Mouse (Mus musculus): Measurements from ENCODE around the gene Sapcd2. TPM values are rescaled to one million over a fixed set of nuclear protein-coding genes. Genes with fewer than 3 reads are reported as not detected.

Gene Sapcd2
- polyA plus RNA-seq, 1 experiment = 6.7 TPM

GRCm38 (mm10) chr2:25369996-25370395 is 2.1 kb upstream of the Sapcd2 start:
- Histone ChIP-seq H3K4me3 (ENCODE audit: extremely low read depth, insufficient read depth, insufficient read length) (no peak overlapping the region), H3K4me1 (ENCODE audit: control insufficient read depth, insufficient read depth, insufficient read length) (peaks cover 8% of the 10 kb centered on the region), H3K27ac (ENCODE audit: insufficient read depth, low read length) (no peak overlapping the region), H3K36me3 (ENCODE audit: control insufficient read depth, insufficient read depth, low read length) (no peaks in the 10 kb centered on the region), H3K27me3 (ENCODE audit: control insufficient read depth, insufficient read depth, low read length) (no peaks in the 10 kb centered on the region)
- whole genome bisulfite sequencing = 81% methylated on average over 3 of the region's 3 CpGs
- DNase-seq (ENCODE audit: low read depth in 1 of 2, low spot score in 2 of 2) = no peak
- TF ChIP-seq POLR2A (IDR thresholded peaks at IDR 0.05; ENCODE audit: low read depth, low read length) = no peak
- no peak for TF ChIP-seq CTCF (IDR thresholded peaks at IDR 0.05; ENCODE audit: extremely low read depth, insufficient read depth, insufficient read length, insufficient replicate concordance)

- Histone ChIP-seq H3K27ac (ENCODE audit: insufficient read depth, low read length) (no peak overlapping the region), H3K4me1 (ENCODE audit: control insufficient read depth, insufficient read depth, insufficient read length) (peaks cover 8% of the 10 kb centered on the region), H3K4me3 (ENCODE audit: extremely low read depth, insufficient read depth, insufficient read length) (peak overlapping the region; percentile 67), H3K27me3 (ENCODE audit: control insufficient read depth, insufficient read depth, low read length) (no peaks in the 10 kb centered on the region), H3K36me3 (ENCODE audit: control insufficient read depth, insufficient read depth, low read length) (no peaks in the 10 kb centered on the region)
- TF ChIP-seq POLR2A (IDR thresholded peaks at IDR 0.05; ENCODE audit: low read depth, low read length) (no peak), CTCF (IDR thresholded peaks at IDR 0.05; ENCODE audit: extremely low read depth, insufficient read depth, insufficient read length, insufficient replicate concordance) (no peak)
- DNase-seq (ENCODE audit: low read depth in 1 of 2, low spot score in 2 of 2) = no peak
- WGBS = 5% methylated on average over 42 of the region's 42 CpGs
Observed at GRCm38 (mm10) chr2:25372644-25373391, 697 bp downstream of the Sapcd2 start.

- no peak for TF ChIP-seq CTCF (IDR thresholded peaks at IDR 0.05; ENCODE audit: extremely low read depth, insufficient read depth, insufficient read length, insufficient replicate concordance)
- TF ChIP-seq POLR2A (IDR thresholded peaks at IDR 0.05; ENCODE audit: low read depth, low read length) = no peak
- no peak for DNase-seq (ENCODE audit: low read depth in 1 of 2, low spot score in 2 of 2)
- H3K36me3 ChIP-seq (ENCODE audit: control insufficient read depth, insufficient read depth, low read length) = no peaks in the 10 kb centered on the region
- peaks cover 8% of the 10 kb centered on the region for H3K4me1 ChIP-seq (ENCODE audit: control insufficient read depth, insufficient read depth, insufficient read length)
- H3K27ac ChIP-seq (ENCODE audit: insufficient read depth, low read length) = no peak overlapping the region
- H3K27me3 ChIP-seq (ENCODE audit: control insufficient read depth, insufficient read depth, low read length) = no peaks in the 10 kb centered on the region
- no peak overlapping the region for H3K4me3 ChIP-seq (ENCODE audit: extremely low read depth, insufficient read depth, insufficient read length)
- WGBS = 11% methylated on average over 2 of the region's 2 CpGs
Observed at GRCm38 (mm10) chr2:25373431-25373830, 1.3 kb downstream of the Sapcd2 start.

- H3K27ac ChIP-seq (ENCODE audit: insufficient read depth, low read length) = no peak overlapping the region
- TF ChIP-seq POLR2A (IDR thresholded peaks at IDR 0.05; ENCODE audit: low read depth, low read length) (no peak), CTCF (IDR thresholded peaks at IDR 0.05; ENCODE audit: extremely low read depth, insufficient read depth, insufficient read length, insufficient replicate concordance) (peak; percentile 44; the same call in 1 of the 2 replicates)
- no peak overlapping the region for H3K4me3 ChIP-seq (ENCODE audit: extremely low read depth, insufficient read depth, insufficient read length)
- 75% methylated on average over 4 of the region's 4 CpGs for WGBS
- no peaks in the 10 kb centered on the region for H3K36me3 ChIP-seq (ENCODE audit: control insufficient read depth, insufficient read depth, low read length)
- H3K4me1 ChIP-seq (ENCODE audit: control insufficient read depth, insufficient read depth, insufficient read length) = peaks cover 7% of the 10 kb centered on the region
- peak; percentile 19 to 33 for DNase-seq (ENCODE audit: low read depth in 1 of 2, low spot score in 2 of 2)
- H3K27me3 ChIP-seq (ENCODE audit: control insufficient read depth, insufficient read depth, low read length) = no peaks in the 10 kb centered on the region
Observed at GRCm38 (mm10) chr2:25376589-25376988, 4.5 kb downstream of the Sapcd2 start.

- Histone ChIP-seq H3K4me1 (ENCODE audit: control insufficient read depth, insufficient read depth, insufficient read length) (no peaks in the 10 kb centered on the region), H3K4me3 (ENCODE audit: extremely low read depth, insufficient read depth, insufficient read length) (no peak overlapping the region), H3K36me3 (ENCODE audit: control insufficient read depth, insufficient read depth, low read length) (no peaks in the 10 kb centered on the region), H3K27me3 (ENCODE audit: control insufficient read depth, insufficient read depth, low read length) (no peaks in the 10 kb centered on the region), H3K27ac (ENCODE audit: insufficient read depth, low read length) (no peak overlapping the region)
- no peak for DNase-seq (ENCODE audit: low read depth in 1 of 2, low spot score in 2 of 2)
- WGBS = 78% methylated on average over 5 of the region's 5 CpGs
- TF ChIP-seq CTCF (IDR thresholded peaks at IDR 0.05; ENCODE audit: extremely low read depth, insufficient read depth, insufficient read length, insufficient replicate concordance) (no peak), POLR2A (IDR thresholded peaks at IDR 0.05; ENCODE audit: low read depth, low read length) (no peak)
Observed at GRCm38 (mm10) chr2:25384492-25384891, 12.4 kb downstream of the Sapcd2 start.

- Histone ChIP-seq H3K27ac (ENCODE audit: insufficient read depth, low read length) (no peak overlapping the region), H3K27me3 (ENCODE audit: control insufficient read depth, insufficient read depth, low read length) (peaks cover 10% of the 10 kb centered on the region; the same call in 1 of the 2 replicates)
- WGBS = 76% methylated on average over 5 of the region's 5 CpGs
Observed at GRCm38 (mm10) chr2:25391266-25391665, 19.1 kb downstream of the Sapcd2 start.

More at GRCm38 (mm10) chr2:25391266-25391665, 19.1 kb downstream of the Sapcd2 start:
- Histone ChIP-seq H3K4me1 (ENCODE audit: control insufficient read depth, insufficient read depth, insufficient read length) (0 out of 2 replicates have a peak, but pooled peaks cover 4% of the 10 kb centered on the region), H3K4me3 (ENCODE audit: extremely low read depth, insufficient read depth, insufficient read length) (no peak overlapping the region), H3K36me3 (ENCODE audit: control insufficient read depth, insufficient read depth, low read length) (no peaks in the 10 kb centered on the region)
- no peak for DNase-seq (ENCODE audit: low read depth in 1 of 2, low spot score in 2 of 2)
- TF ChIP-seq POLR2A (IDR thresholded peaks at IDR 0.05; ENCODE audit: low read depth, low read length) = no peak
- TF ChIP-seq CTCF (IDR thresholded peaks at IDR 0.05; ENCODE audit: extremely low read depth, insufficient read depth, insufficient read length, insufficient replicate concordance) = no peak

Data from spleen, adult 2 months (tissue).